In the genomic region with DNA sequence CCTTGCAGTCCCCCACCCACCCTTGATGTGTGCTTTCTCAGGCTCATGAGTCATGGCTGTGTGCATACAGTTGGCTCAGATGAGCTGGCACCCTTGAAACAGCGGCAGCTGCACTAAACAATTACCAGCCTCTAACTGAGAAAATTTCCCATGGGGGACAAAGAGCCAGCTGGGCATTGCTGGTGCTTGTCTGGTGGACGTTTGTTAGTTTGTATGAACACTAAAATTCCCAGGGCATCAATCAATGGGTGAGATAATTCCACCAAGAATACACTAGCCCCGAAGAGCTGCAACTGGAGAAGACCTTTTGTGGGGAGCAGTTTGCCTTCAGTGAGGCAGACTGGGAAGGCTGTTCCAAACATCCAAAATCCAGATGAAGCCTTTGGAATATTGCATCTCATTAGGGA, we compare ENCODE assay signal across 9 mouse cellular contexts.
A peak's percentile ranks its signal among the peaks of the same experiment; 100 is the strongest.
DNase-seq lines count a peak whose midpoint lies in the region; ATAC-seq and TF ChIP-seq lines count a peak whose summit lies in the region.
"Had no signal": no experiment of that assay in that cellular context is flagged by ENCODE, and none has a peak within 500 bp of the region (broad histone marks: within the 10 kb centered on the region; RNA-seq: fewer than 3 reads in every experiment).

No protein-coding gene starts in this region.

- peak; percentile 72 for ATAC-seq in embryonic facial prominence, embryonic 11.5 days (replicated peaks; ENCODE audit: insufficient number of reproducible peaks, low FRiP score, low TSS enrichment, low read depth)

- no peak overlapping the region for H3K4me3 ChIP-seq in embryonic facial prominence, embryonic 11.5 days (ENCODE audit: low read depth, low read length)
- no peak overlapping the region for H3K4me3 ChIP-seq in left cerebral cortex, adult 2 months
- no peak overlapping the region for H3K4me3 ChIP-seq in olfactory bulb, adult 2 months (ENCODE audit: insufficient read depth, low read depth, low read length)
- H3K4me3 ChIP-seq in heart, adult 2 months, result no peak overlapping the region
- no peak overlapping the region for H3K4me3 ChIP-seq in thymus, adult 2 months (ENCODE audit: control insufficient read depth, insufficient read depth, low read length)
- H3K4me3 ChIP-seq: limb, embryonic 12.5 days had no signal

- H3K9me3 ChIP-seq in embryonic facial prominence, embryonic 11.5 days (replicated peaks; ENCODE audit: control insufficient read depth, low read length), result no peaks in the 10 kb centered on the region
- H3K9me3 ChIP-seq: limb, embryonic 12.5 days had no signal

- 60% methylated on average over 3 of the region's 3 CpGs for WGBS in embryonic facial prominence, embryonic 11.5 days
- WGBS in olfactory bulb, adult 2 months, result 4% methylated on average over 3 of the region's 3 CpGs
- WGBS in heart, adult 2 months, result 50% methylated on average over 3 of the region's 3 CpGs
- 76% methylated on average over 3 of the region's 3 CpGs for WGBS in thymus, adult 2 months

- no peak for TF ChIP-seq EP300 in heart, adult 2 months (IDR thresholded peaks at IDR 0.05; ENCODE audit: insufficient read depth, low read depth, low read length)

- DNase-seq in embryonic facial prominence, embryonic 11.5 days (ENCODE audit: low spot score), result peak; percentile 19
- DNase-seq in frontal cortex, postnatal 10 days (ENCODE audit: low spot score in 2 of 2), result peak; percentile 41 to 66
- DNase-seq in left cerebral cortex, adult 2 months (ENCODE audit: extremely low spot score in 1 of 2, low spot score in 2 of 2), result peak; percentile 39
- DNase-seq in heart, adult 2 months, result no peak
- DNase-seq in kidney, postnatal 14 days, result no peak
- DNase-seq in thymus, adult 2 months, result no peak
- no peak for DNase-seq in spleen, adult 12 weeks (ENCODE audit: low spot score)

- TF ChIP-seq POLR2A in olfactory bulb, adult 2 months (IDR thresholded peaks at IDR 0.05; ENCODE audit: insufficient read depth, low read depth, low read length), result no peak
- no peak for TF ChIP-seq POLR2A in heart, adult 2 months (IDR thresholded peaks at IDR 0.05; ENCODE audit: insufficient read depth, low read depth, low read length)
- TF ChIP-seq POLR2A in thymus, adult 2 months (IDR thresholded peaks at IDR 0.05; ENCODE audit: control insufficient read depth, extremely low read depth, insufficient read depth, low read length, poor library complexity), result no peak

- no peaks in the 10 kb centered on the region; the same call in 1 of the 2 replicates for H3K79me2 ChIP-seq in heart, adult 2 months (replicated peaks; ENCODE audit: control insufficient read depth, insufficient read depth, low read length)

- no peaks in the 10 kb centered on the region for H3K4me1 ChIP-seq in embryonic facial prominence, embryonic 11.5 days (ENCODE audit: control insufficient read depth, insufficient read depth, low read length)
- H3K4me1 ChIP-seq in olfactory bulb, adult 2 months (ENCODE audit: control insufficient read depth, insufficient read depth, low read length), result no peaks in the 10 kb centered on the region
- H3K4me1 ChIP-seq in heart, adult 2 months (ENCODE audit: control insufficient read depth, insufficient read depth, low read length), result no peaks in the 10 kb centered on the region
- no peaks in the 10 kb centered on the region for H3K4me1 ChIP-seq in thymus, adult 2 months (replicated peaks; ENCODE audit: control insufficient read depth, insufficient read depth, low read length)
- H3K4me1 ChIP-seq: limb, embryonic 12.5 days had no signal

- no peak overlapping the region for H3K9ac ChIP-seq in embryonic facial prominence, embryonic 11.5 days (replicated peaks; ENCODE audit: low read length)
- no peak overlapping the region for H3K9ac ChIP-seq in heart, adult 2 months (ENCODE audit: low read depth, low read length)
- H3K9ac ChIP-seq: limb, embryonic 12.5 days had no signal

- H3K36me3 ChIP-seq in embryonic facial prominence, embryonic 11.5 days (replicated peaks; ENCODE audit: control insufficient read depth, insufficient read depth, low read depth, low read length), result no peaks in the 10 kb centered on the region
- H3K36me3 ChIP-seq in heart, adult 2 months (ENCODE audit: control insufficient read depth, insufficient read depth, low read length), result no peaks in the 10 kb centered on the region
- H3K36me3 ChIP-seq in thymus, adult 2 months (ENCODE audit: control insufficient read depth, insufficient read depth, low read length), result no peaks in the 10 kb centered on the region
- H3K36me3 ChIP-seq: limb, embryonic 12.5 days had no signal

- no peak for TF ChIP-seq CTCF in left cerebral cortex, adult 2 months (IDR thresholded peaks at IDR 0.05)
- TF ChIP-seq CTCF in olfactory bulb, adult 2 months (IDR thresholded peaks at IDR 0.05; ENCODE audit: insufficient read depth, low read depth, low read length), result no peak
- no peak for TF ChIP-seq CTCF in heart, adult 2 months (IDR thresholded peaks at IDR 0.05)
- no peak for TF ChIP-seq CTCF in thymus, adult 2 months (IDR thresholded peaks at IDR 0.05; ENCODE audit: borderline replicate concordance, control insufficient read depth, extremely low read depth, insufficient read depth, low read length, poor library complexity)

- H3K27ac ChIP-seq in embryonic facial prominence, embryonic 11.5 days (replicated peaks; ENCODE audit: low read depth, low read length), result no peak overlapping the region
- H3K27ac ChIP-seq in left cerebral cortex, adult 2 months, result peak overlapping the region; percentile 41; the same call in 1 of the 2 replicates
- H3K27ac ChIP-seq in olfactory bulb, adult 2 months (ENCODE audit: insufficient read depth, low read depth, low read length), result peak overlapping the region; percentile 94
- no peak overlapping the region for H3K27ac ChIP-seq in heart, adult 2 months
- no peak overlapping the region for H3K27ac ChIP-seq in thymus, adult 2 months (ENCODE audit: control insufficient read depth, insufficient read depth, low read length)
- H3K27ac ChIP-seq: limb, embryonic 12.5 days had no signal

- no peak overlapping the region for H3K4me2 ChIP-seq in embryonic facial prominence, embryonic 11.5 days (ENCODE audit: low read depth, low read length)
- H3K4me2 ChIP-seq: limb, embryonic 12.5 days had no signal

- no peaks in the 10 kb centered on the region for H3K27me3 ChIP-seq in embryonic facial prominence, embryonic 11.5 days (ENCODE audit: control insufficient read depth, insufficient read depth, low read length)
- no peaks in the 10 kb centered on the region for H3K27me3 ChIP-seq in heart, adult 2 months (ENCODE audit: control insufficient read depth, insufficient read depth, low read length)
- no peaks in the 10 kb centered on the region for H3K27me3 ChIP-seq in thymus, adult 2 months (ENCODE audit: control insufficient read depth, insufficient read depth, low read length)
- H3K27me3 ChIP-seq: limb, embryonic 12.5 days had no signal

- intact Hi-C loops in left cerebral cortex, adult 2 months (cut with DNase I), result loop anchor here (2.0 kb wide), 1 partner anchor 127 kb away; no protein-coding TSS in a partner anchor
- intact Hi-C loops in heart, adult 2 months (cut with DNase I), result no loop called here

Comparison
In these comparisons a context has a peak if more than half of its experiments do, and no peak if none do; other contexts are left out.
1. DNase-seq: peak in embryonic facial prominence, embryonic 11.5 days (single experiment), frontal cortex, postnatal 10 days (2 of 2) and left cerebral cortex, adult 2 months (2 of 2); none in heart, adult 2 months (0 of 2), kidney, postnatal 14 days (single experiment), thymus, adult 2 months (single experiment) and spleen, adult 12 weeks (single experiment).
2. H3K27ac ChIP-seq: peak in left cerebral cortex, adult 2 months (single experiment) and olfactory bulb, adult 2 months (single experiment); none in embryonic facial prominence, embryonic 11.5 days (single experiment), heart, adult 2 months (single experiment) and thymus, adult 2 months (single experiment).